Mouse (Mus musculus) duodenum, adult 2 months (tissue): ENCODE results near the gene Urod. TPM values are rescaled to one million over a fixed set of nuclear protein-coding genes. Genes with fewer than 3 reads are reported as not detected.

Source experiments
- polyA plus RNA-seq: library from polyadenylated mRNA; depleted of rRNA; stranded (reverse); fragments of >200 nt; gene quantifications from 2 replicates; pipeline ENCODE4 v1.2.3, GENCODE M21; 2012; ENCODE audit warnings: low replicate concordance; rRNA removed

Urod gene
- polyA plus RNA-seq, result 24.4 and 29.2 TPM in 2 replicates

GRCm38 (mm10) chr4:116993672-116994621 lies at the start of gene Urod:
Urod (minus strand) TSS chr4:116994413.

GRCm38 (mm10) chr4:117019206-117020134 lies 25.3 kb upstream of the Urod start, which contains the start of gene Eif2b3:
Eif2b3 (plus strand) TSS chr4:117019402.

GRCm38 (mm10) chr4:116995131-116995797 lies 1.1 kb upstream of the Urod start, which contains the start of gene Hectd3:
Hectd3 (plus strand) TSS chr4:116995317.

Other genes starting within 250 kb of the Urod start
- 8.2 and 9.2 TPM in 2 replicates for gene Toe1, start 186.8 kb downstream of the Urod start, polyA plus RNA-seq
- gene Mutyh, start 186.7 kb downstream of the Urod start, polyA plus RNA-seq, result 3.7 and 4.4 TPM in 2 replicates
- gene Hpdl, start 172.7 kb downstream of the Urod start, polyA plus RNA-seq, result 7.3 and 8.6 TPM in 2 replicates
- gene Zswim5, start 117.0 kb downstream of the Urod start, polyA plus RNA-seq, result 6.3 and 9.9 TPM in 2 replicates
- 232 and 236 TPM in 2 replicates for gene Hectd3, start 904 bp upstream of the Urod start, polyA plus RNA-seq
- gene Eif2b3, start 25.0 kb upstream of the Urod start, polyA plus RNA-seq, result 0.50 and 0.83 TPM in 2 replicates
- 3.8 and 4.3 TPM in 2 replicates for gene Ptch2, start 101.7 kb upstream of the Urod start, polyA plus RNA-seq
- gene Btbd19, start 131.3 kb upstream of the Urod start, polyA plus RNA-seq, result 3.5 and 4.0 TPM in 2 replicates
- 0.62 and 0.82 TPM in 2 replicates for gene Tctex1d4, start 132.4 kb upstream of the Urod start, polyA plus RNA-seq
- 20.8 and 33.5 TPM in 2 replicates for gene Plk3, start 139.6 kb upstream of the Urod start, polyA plus RNA-seq
- gene Rps8, start 161.8 kb upstream of the Urod start, polyA plus RNA-seq, result 133 and 199 TPM in 2 replicates
- gene Kif2c, start 188.2 kb upstream of the Urod start, polyA plus RNA-seq, result 1.1 and 2.2 TPM in 2 replicates